Mouse (Mus musculus) megakaryocyte, embryonic 14.5 days (primary cell): ENCODE results near the gene Igf1r.

ENCODE experiments used
- FLI1 ChIP-seq: IDR thresholded peaks from 2 replicates; pipeline ENCODE4 v1.6.1; 2012; ENCODE audit warnings: low read length, inconsistent platforms, mixed read lengths
- GATA1 ChIP-seq: IDR thresholded peaks from 3 replicates; pipeline ENCODE4 v1.6.1; 2012; ENCODE audit warnings: mixed read lengths, low read length, inconsistent platforms, borderline replicate concordance

DNA sequence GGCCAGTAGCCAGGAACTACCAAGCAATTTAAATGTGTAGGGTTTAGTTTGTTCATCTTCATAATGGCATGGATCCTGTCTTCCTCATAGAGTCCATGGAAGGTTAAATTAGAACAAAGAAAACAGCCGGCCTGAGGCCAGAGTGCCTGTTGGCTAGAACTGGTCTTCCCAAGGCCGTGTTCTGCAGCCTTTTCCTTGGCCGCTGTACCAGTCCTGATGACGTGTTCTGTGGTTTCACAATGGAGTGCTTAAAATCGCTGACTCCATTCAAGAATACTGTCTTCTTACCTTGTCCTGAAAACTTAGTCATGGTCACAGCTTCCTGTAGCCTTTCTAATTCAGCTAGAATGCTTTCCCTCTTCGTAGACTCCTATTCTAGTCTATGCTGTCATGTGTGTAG is 53.9 kb downstream of the Igf1r start:
- TF ChIP-seq GATA1 (no peak), FLI1 (no peak)
